Comparison of ENCODE assay signal across 9 mouse cellular contexts in the genomic region with DNA sequence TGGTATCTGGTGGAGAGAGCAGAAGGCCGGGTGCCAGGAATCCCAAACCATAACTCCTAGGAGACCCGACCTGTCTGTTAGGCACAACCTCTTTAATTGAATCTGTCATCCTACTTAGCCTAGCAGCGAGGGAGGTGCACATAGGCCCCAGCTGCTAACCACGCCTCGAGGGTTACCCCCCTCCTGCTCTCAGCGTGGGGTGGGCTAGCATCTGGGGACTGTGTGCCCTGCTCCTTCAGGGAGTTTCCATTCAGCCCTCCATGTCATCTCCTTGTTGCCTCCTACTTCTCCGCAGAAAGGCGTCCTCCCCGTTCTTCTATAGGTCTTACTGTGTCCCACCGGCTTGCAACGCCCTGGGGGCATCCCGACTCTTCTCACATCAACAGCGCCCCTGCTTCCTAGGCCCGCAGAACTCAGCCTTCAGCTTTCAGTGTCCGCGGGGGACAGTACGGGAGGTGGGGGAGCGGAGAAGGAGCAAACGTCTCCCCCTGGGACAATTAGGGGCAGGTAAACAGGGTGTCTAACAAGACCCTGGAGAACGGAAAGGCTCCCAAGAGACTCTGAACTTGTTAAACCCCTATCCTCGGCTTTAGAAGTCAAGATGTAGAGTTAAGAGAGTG. TPM values are rescaled to one million over a fixed set of nuclear protein-coding genes. Genes with fewer than 3 reads are reported as not detected.
A peak's percentile ranks its signal among the peaks of the same experiment; 100 is the strongest.
DNase-seq lines count a peak whose midpoint lies in the region; ATAC-seq and TF ChIP-seq lines count a peak whose summit lies in the region.
"Had no signal": no experiment of that assay in that cellular context is flagged by ENCODE, and none has a peak within 500 bp of the region (broad histone marks: within the 10 kb centered on the region; RNA-seq: fewer than 3 reads in every experiment).

No protein-coding gene starts in this region.

- no peak for ATAC-seq in heart, embryonic 14.5 days (ENCODE audit: insufficient number of reproducible peaks, insufficient read depth, low FRiP score, low read depth)
- ATAC-seq in embryonic facial prominence, embryonic 12.5 days (ENCODE audit: insufficient number of reproducible peaks, insufficient read depth, low FRiP score, low TSS enrichment) = no peak
- no peak for ATAC-seq in hindbrain, postnatal 0 days
- no peak for ATAC-seq in midbrain, embryonic 16.5 days

- no peak overlapping the region for H3K27ac ChIP-seq in heart, embryonic 14.5 days (replicated peaks in 1 of 2; ENCODE audit: control insufficient read depth in 1 of 2, insufficient read depth in 1 of 2, low read depth in 2 of 2, low read length in 2 of 2)
- 0 out of 2 replicates have a peak overlapping the region, but pooled peaks have one; percentile 11 for H3K27ac ChIP-seq in embryonic facial prominence, embryonic 12.5 days
- H3K27ac ChIP-seq in hindbrain, postnatal 0 days = peak overlapping the region; percentile 88
- peak overlapping the region; percentile 92; the same call in 1 of the 2 replicates for H3K27ac ChIP-seq in midbrain, embryonic 16.5 days (ENCODE audit: low read length)

- peak overlapping the region; percentile 30 to 56; a peak in 2 of 4 replicates for H3K4me3 ChIP-seq in heart, embryonic 14.5 days (ENCODE audit: control insufficient read depth in 1 of 2, insufficient read depth in 1 of 2, low read depth in 1 of 2, low read length in 2 of 2)
- peak overlapping the region; percentile 68 for H3K4me3 ChIP-seq in embryonic facial prominence, embryonic 12.5 days
- peak overlapping the region; percentile 67 for H3K4me3 ChIP-seq in hindbrain, postnatal 0 days (ENCODE audit: low read length)
- peak overlapping the region; percentile 76 for H3K4me3 ChIP-seq in midbrain, embryonic 16.5 days (ENCODE audit: low read depth, low read length)

- DNase-seq in heart, postnatal 4 days = no peak
- DNase-seq in hindbrain, postnatal 0 days (ENCODE audit: low spot score) = no peak
- DNase-seq in cerebellum, adult 18-20 months = no peak
- DNase-seq in layer of hippocampus, adult 18-20 months (ENCODE audit: low spot score in 2 of 2) = no peak
- no peak for DNase-seq in layer of hippocampus, adult 9-10 months (ENCODE audit: low spot score)

- no peaks in the 10 kb centered on the region for H3K9me3 ChIP-seq in heart, embryonic 14.5 days (ENCODE audit: control insufficient read depth, low read length)
- no peaks in the 10 kb centered on the region for H3K9me3 ChIP-seq in embryonic facial prominence, embryonic 12.5 days
- H3K9me3 ChIP-seq in hindbrain, postnatal 0 days (ENCODE audit: low read length) = no peaks in the 10 kb centered on the region
- H3K9me3 ChIP-seq in midbrain, embryonic 16.5 days (replicated peaks; ENCODE audit: control insufficient read depth, low read length, poor library complexity, severe bottlenecking) = no peaks in the 10 kb centered on the region

- H3K27me3 ChIP-seq in heart, embryonic 14.5 days (ENCODE audit: control insufficient read depth, insufficient read depth, low read length) = peaks cover 62% of the 10 kb centered on the region
- H3K27me3 ChIP-seq in embryonic facial prominence, embryonic 12.5 days = peaks cover 60% of the 10 kb centered on the region
- no peaks in the 10 kb centered on the region for H3K27me3 ChIP-seq in hindbrain, postnatal 0 days (ENCODE audit: insufficient read depth, low read length)
- 0 out of 2 replicates have a peak, but pooled peaks cover 4% of the 10 kb centered on the region for H3K27me3 ChIP-seq in midbrain, embryonic 16.5 days (ENCODE audit: control insufficient read depth, insufficient read depth, low read depth, low read length)

- TF ChIP-seq CTCF in hindbrain, postnatal 0 days (IDR thresholded peaks at IDR 0.05; ENCODE audit: low read depth) = no peak

- peak overlapping the region; percentile 99 for H3K4me2 ChIP-seq in heart, embryonic 14.5 days (ENCODE audit: low read length)
- peak overlapping the region; percentile 96 for H3K4me2 ChIP-seq in embryonic facial prominence, embryonic 12.5 days (replicated peaks)
- H3K4me2 ChIP-seq in hindbrain, postnatal 0 days (ENCODE audit: low read depth, low read length) = peak overlapping the region; percentile 77
- H3K4me2 ChIP-seq in midbrain, embryonic 16.5 days (ENCODE audit: low read length) = peak overlapping the region; percentile 78

- 11% methylated on average over 21 of the region's 21 CpGs for whole genome bisulfite sequencing in heart, embryonic 14.5 days
- WGBS in embryonic facial prominence, embryonic 12.5 days = 7% methylated on average over 21 of the region's 21 CpGs
- 9% methylated on average over 21 of the region's 21 CpGs for WGBS in hindbrain, postnatal 0 days
- WGBS in midbrain, embryonic 16.5 days = 6% methylated on average over 21 of the region's 21 CpGs

- H3K36me3 ChIP-seq in heart, embryonic 14.5 days (ENCODE audit: control insufficient read depth, insufficient read depth, low read length) = no peaks in the 10 kb centered on the region
- H3K36me3 ChIP-seq in embryonic facial prominence, embryonic 12.5 days = no peaks in the 10 kb centered on the region
- no peaks in the 10 kb centered on the region for H3K36me3 ChIP-seq in hindbrain, postnatal 0 days (ENCODE audit: insufficient read depth, low read length)
- H3K36me3 ChIP-seq in midbrain, embryonic 16.5 days (ENCODE audit: control insufficient read depth, insufficient read depth, low read length) = peaks cover 3% of the 10 kb centered on the region; the same call in 1 of the 2 replicates

- H3K9ac ChIP-seq in heart, embryonic 14.5 days (ENCODE audit: low read length) = peak overlapping the region; percentile 22; the same call in 1 of the 2 replicates
- peak overlapping the region; percentile 54 for H3K9ac ChIP-seq in embryonic facial prominence, embryonic 12.5 days
- peak overlapping the region; percentile 82; the same call in 1 of the 2 replicates for H3K9ac ChIP-seq in hindbrain, postnatal 0 days (replicated peaks; ENCODE audit: low read length)
- H3K9ac ChIP-seq in midbrain, embryonic 16.5 days (ENCODE audit: low read depth, low read length) = peak overlapping the region; percentile 88; the same call in 1 of the 2 replicates

- peaks cover 41 to 64% of the 10 kb centered on the region in 2 experiments for H3K4me1 ChIP-seq in heart, embryonic 14.5 days (ENCODE audit: control insufficient read depth in 2 of 2, insufficient read depth in 2 of 2, low read length in 2 of 2)
- H3K4me1 ChIP-seq in embryonic facial prominence, embryonic 12.5 days = peaks cover 66% of the 10 kb centered on the region
- H3K4me1 ChIP-seq in hindbrain, postnatal 0 days (ENCODE audit: insufficient read depth, low read length) = peaks cover 13% of the 10 kb centered on the region
- H3K4me1 ChIP-seq in midbrain, embryonic 16.5 days (ENCODE audit: control insufficient read depth, insufficient read depth, low read length) = peaks cover 38% of the 10 kb centered on the region

RNA-seq across cellular contexts. Expression of a gene that starts 3.7 kb away (rescaled TPM):
- polyA plus RNA-seq in heart, embryonic 14.5 days (2014; fragmentation: Nextera tagmentation; extraction: Ambion mirVana) = 0.78 and 1.1 TPM in 2 replicates
- total RNA-seq in heart, postnatal 4 days (2021) = under 1 TPM in 1 of 2 experiments, not detected in 1; 0.26 TPM
- 12.8 and 15.8 TPM in 2 replicates for polyA plus RNA-seq in embryonic facial prominence, embryonic 12.5 days (2016; fragmentation: Nextera tagmentation; extraction: Ambion mirVana)
- 107 and 171 TPM in 2 replicates for total RNA-seq in hindbrain, postnatal 0 days (2014; rRNA removed)
- 57.0 and 61.4 TPM in 2 replicates for polyA plus RNA-seq in hindbrain, postnatal 0 days (2015; fragmentation: Nextera tagmentation; extraction: Ambion mirVana)
- 40.5 and 59.0 TPM in 2 replicates for polyA plus RNA-seq in midbrain, embryonic 16.5 days (2015; fragmentation: Nextera tagmentation; extraction: Ambion mirVana)
- total RNA-seq in layer of hippocampus, adult 18-20 months (2021) = 10 to 100 TPM; 78.2 to 80.1 TPM
- total RNA-seq: granulocyte monocyte progenitor cell, adult 5-6 weeks had no signal

RNA-seq across cellular contexts. Expression of a gene that starts 18.7 kb away (rescaled TPM):
- 6.0 and 6.7 TPM in 2 replicates for polyA plus RNA-seq in heart, embryonic 14.5 days (2014; fragmentation: Nextera tagmentation; extraction: Ambion mirVana)
- 1 to 10 TPM; 3.1 to 3.7 TPM for total RNA-seq in heart, postnatal 4 days (2021)
- 47.1 and 48.8 TPM in 2 replicates for polyA plus RNA-seq in embryonic facial prominence, embryonic 12.5 days (2016; fragmentation: Nextera tagmentation; extraction: Ambion mirVana)
- 7.6 and 9.6 TPM in 2 replicates for total RNA-seq in hindbrain, postnatal 0 days (2014; rRNA removed)
- polyA plus RNA-seq in hindbrain, postnatal 0 days (2015; fragmentation: Nextera tagmentation; extraction: Ambion mirVana) = 3.5 and 4.2 TPM in 2 replicates
- 3.7 and 4.2 TPM in 2 replicates for polyA plus RNA-seq in midbrain, embryonic 16.5 days (2015; fragmentation: Nextera tagmentation; extraction: Ambion mirVana)
- under 1 TPM; 0.53 to 0.77 TPM for total RNA-seq in layer of hippocampus, adult 18-20 months (2021)

RNA-seq across cellular contexts. Expression of a gene that starts 30.7 kb away (rescaled TPM):
- 31.0 and 38.6 TPM in 2 replicates for polyA plus RNA-seq in heart, embryonic 14.5 days (2014; fragmentation: Nextera tagmentation; extraction: Ambion mirVana)
- 10 to 100 TPM; 93.6 to 95.2 TPM for total RNA-seq in heart, postnatal 4 days (2021)
- polyA plus RNA-seq in embryonic facial prominence, embryonic 12.5 days (2016; fragmentation: Nextera tagmentation; extraction: Ambion mirVana) = 42.7 and 45.5 TPM in 2 replicates
- total RNA-seq in hindbrain, postnatal 0 days (2014; rRNA removed) = 94.4 and 107 TPM in 2 replicates
- 67.6 and 73.2 TPM in 2 replicates for polyA plus RNA-seq in hindbrain, postnatal 0 days (2015; fragmentation: Nextera tagmentation; extraction: Ambion mirVana)
- 60.6 and 78.2 TPM in 2 replicates for polyA plus RNA-seq in midbrain, embryonic 16.5 days (2015; fragmentation: Nextera tagmentation; extraction: Ambion mirVana)
- total RNA-seq in layer of hippocampus, adult 18-20 months (2021) = 100 to 1,000 TPM; 120 to 126 TPM

RNA-seq across cellular contexts. Expression of a gene that starts 38.1 kb away (rescaled TPM):
- 38.4 and 39.7 TPM in 2 replicates for polyA plus RNA-seq in heart, embryonic 14.5 days (2014; fragmentation: Nextera tagmentation; extraction: Ambion mirVana)
- total RNA-seq in heart, postnatal 4 days (2021) = 10 to 100 TPM; 37.9 to 42.0 TPM
- 32.6 and 36.1 TPM in 2 replicates for polyA plus RNA-seq in embryonic facial prominence, embryonic 12.5 days (2016; fragmentation: Nextera tagmentation; extraction: Ambion mirVana)
- 3.9 and 5.9 TPM in 2 replicates for total RNA-seq in hindbrain, postnatal 0 days (2014; rRNA removed)
- 7.4 and 10.9 TPM in 2 replicates for polyA plus RNA-seq in hindbrain, postnatal 0 days (2015; fragmentation: Nextera tagmentation; extraction: Ambion mirVana)
- polyA plus RNA-seq in midbrain, embryonic 16.5 days (2015; fragmentation: Nextera tagmentation; extraction: Ambion mirVana) = 6.8 and 7.4 TPM in 2 replicates
- 10 to 100 TPM in 1 of 2 experiments, 1 to 10 TPM in 1; 8.4 to 11.4 TPM for total RNA-seq in layer of hippocampus, adult 18-20 months (2021)
- total RNA-seq: granulocyte monocyte progenitor cell, adult 5-6 weeks had no signal

RNA-seq across cellular contexts. Expression of a gene that starts 42.7 kb away (rescaled TPM):
- polyA plus RNA-seq in heart, embryonic 14.5 days (2014; fragmentation: Nextera tagmentation; extraction: Ambion mirVana) = not detected in 2 replicates
- under 1 TPM; 0.14 to 0.23 TPM for total RNA-seq in heart, postnatal 4 days (2021)
- 0.13 and 0.38 TPM in 2 replicates for polyA plus RNA-seq in embryonic facial prominence, embryonic 12.5 days (2016; fragmentation: Nextera tagmentation; extraction: Ambion mirVana)
- total RNA-seq in hindbrain, postnatal 0 days (2014; rRNA removed) = 0.07 and 0.31 TPM in 2 replicates
- polyA plus RNA-seq in hindbrain, postnatal 0 days (2015; fragmentation: Nextera tagmentation; extraction: Ambion mirVana) = 0.20 and 0.42 TPM in 2 replicates
- polyA plus RNA-seq in midbrain, embryonic 16.5 days (2015; fragmentation: Nextera tagmentation; extraction: Ambion mirVana) = 0.09 and 0.25 TPM in 2 replicates
- under 1 TPM; 0.22 to 0.41 TPM for total RNA-seq in layer of hippocampus, adult 18-20 months (2021)
- total RNA-seq: granulocyte monocyte progenitor cell, adult 5-6 weeks had no signal

Comparison
In these comparisons a context has a peak if more than half of its experiments do, and no peak if none do; other contexts are left out.
1. H3K27ac ChIP-seq: peak in embryonic facial prominence, embryonic 12.5 days (single experiment), hindbrain, postnatal 0 days (single experiment) and midbrain, embryonic 16.5 days (single experiment); none in heart, embryonic 14.5 days (0 of 2).
2. H3K9ac ChIP-seq: peak in every context shown above with its lines; median percentile 88 in midbrain, embryonic 16.5 days; 82 in hindbrain, postnatal 0 days; 54 in embryonic facial prominence, embryonic 12.5 days; 22 in heart, embryonic 14.5 days.
3. Peak in every context shown above with its lines, with median percentiles within 50 percentile points of each other: H3K4me2 ChIP-seq and H3K4me3 ChIP-seq.